Mouse (Mus musculus): ENCODE data around the gene Pde2a.

Pde2a gene

DNA sequence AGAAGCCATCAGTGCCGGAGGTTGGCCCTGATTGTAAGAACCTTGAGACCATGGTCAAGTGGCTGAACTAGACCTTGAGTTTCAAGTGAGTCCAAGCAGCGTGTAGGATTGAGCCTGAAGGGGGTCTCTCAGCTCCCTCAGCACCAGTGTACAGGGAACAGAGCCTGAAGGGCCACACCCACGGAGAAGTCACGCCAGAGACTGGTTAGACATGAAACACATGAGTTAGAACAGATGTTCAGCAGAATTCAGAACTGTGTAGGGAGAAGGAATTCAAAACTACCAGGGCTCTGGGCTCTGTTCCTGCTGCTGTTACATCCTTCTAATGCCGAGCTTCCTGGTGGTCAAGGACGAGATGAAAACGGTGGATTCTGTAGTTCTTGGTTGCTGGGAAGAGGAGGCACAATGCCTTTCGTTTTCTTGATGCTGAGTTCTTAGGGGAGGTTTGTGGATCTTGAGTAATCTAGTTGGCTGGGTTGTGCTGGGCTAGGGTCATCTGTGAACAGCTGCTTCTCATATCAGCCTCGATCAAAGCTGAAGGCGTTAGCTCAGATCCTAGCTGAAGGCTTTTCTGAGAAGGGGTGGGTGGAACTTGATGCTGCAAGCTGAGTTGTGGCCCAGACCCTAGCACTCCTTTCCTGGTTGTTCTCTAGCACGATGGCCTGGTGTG is 11.1 kb upstream of the Pde2a start, which contains the start of gene Gm45837:
Gene Gm45837 (plus strand): TSS at position 620 of the 670 bp plus-strand sequence.
- DNase-seq, result no peak

GRCm38 (mm10) chr7:101412796-101413195 is 8.7 kb upstream of the Pde2a start:
- peak; percentile 70 for DNase-seq

DNA sequence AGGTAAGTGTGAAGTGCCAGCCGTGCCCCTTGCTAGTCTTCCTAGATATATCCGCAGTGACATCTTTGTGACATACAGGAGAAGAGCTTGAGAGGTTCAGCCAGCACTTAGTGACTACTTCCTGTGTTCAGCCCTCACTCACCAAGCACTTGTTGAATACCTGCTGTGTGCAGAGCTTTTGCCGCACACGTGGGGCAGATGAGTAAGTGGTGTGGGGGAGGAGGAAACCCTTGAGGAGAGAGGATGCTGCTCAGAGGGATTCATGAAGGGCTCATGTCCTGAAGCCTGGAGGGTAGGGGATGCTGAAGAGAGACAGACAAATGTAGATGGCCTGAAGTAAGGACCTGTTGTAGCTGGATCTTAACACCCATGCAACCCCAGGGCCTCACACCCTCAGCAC is 7.3 kb upstream of the Pde2a start:
- DNase-seq, result no peak

DNA sequence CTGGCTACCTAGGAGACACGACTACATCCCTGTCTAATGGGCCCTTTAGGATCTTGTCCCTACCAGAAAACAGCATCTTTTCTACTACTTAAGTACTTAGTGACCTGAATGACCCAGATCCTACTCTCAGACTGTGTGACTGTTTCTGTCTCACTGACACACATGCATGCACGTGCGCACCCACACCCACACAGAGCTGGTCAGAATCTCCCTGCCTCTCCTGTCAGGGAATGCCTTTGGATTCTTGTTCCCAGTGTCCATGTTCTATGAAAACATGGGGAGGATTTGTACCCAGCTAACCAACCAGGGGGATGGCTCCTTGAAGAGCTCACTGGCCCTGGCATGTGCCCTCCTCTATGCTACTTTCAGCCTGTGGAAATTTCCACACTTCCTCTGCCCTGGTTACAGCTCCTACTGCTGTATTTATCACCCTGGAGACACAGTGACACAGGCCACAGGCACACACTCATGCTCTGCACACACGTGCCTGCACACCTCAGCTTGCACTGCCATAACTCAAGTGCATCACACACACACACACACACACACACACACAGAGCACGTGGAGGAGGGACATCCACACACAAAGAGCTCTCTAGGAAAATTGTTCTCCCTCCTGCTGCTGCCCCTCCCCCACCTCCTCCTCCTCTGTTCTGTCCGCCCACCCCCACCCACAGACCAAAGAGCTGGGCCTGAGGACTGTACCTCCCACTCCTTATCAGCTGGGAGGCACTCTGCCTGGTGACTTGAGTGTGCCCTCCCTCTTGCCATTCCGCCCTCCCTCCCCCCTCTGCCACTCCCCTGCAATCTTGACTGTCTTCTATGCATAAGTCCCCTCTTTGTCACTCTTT is 6.6 kb upstream of the Pde2a start:
- no peak for DNase-seq

- DNase-seq, result no peak
These were observed 5.9 kb upstream of the Pde2a start for GRCm38 (mm10) chr7:101415512-101416100.

GRCm38 (mm10) chr7:101416391-101416790 is 5.1 kb upstream of the Pde2a start:
- DNase-seq, result no peak

- no peak for DNase-seq
These were observed 2.3 kb upstream of the Pde2a start for GRCm38 (mm10) chr7:101419013-101419770.

DNA sequence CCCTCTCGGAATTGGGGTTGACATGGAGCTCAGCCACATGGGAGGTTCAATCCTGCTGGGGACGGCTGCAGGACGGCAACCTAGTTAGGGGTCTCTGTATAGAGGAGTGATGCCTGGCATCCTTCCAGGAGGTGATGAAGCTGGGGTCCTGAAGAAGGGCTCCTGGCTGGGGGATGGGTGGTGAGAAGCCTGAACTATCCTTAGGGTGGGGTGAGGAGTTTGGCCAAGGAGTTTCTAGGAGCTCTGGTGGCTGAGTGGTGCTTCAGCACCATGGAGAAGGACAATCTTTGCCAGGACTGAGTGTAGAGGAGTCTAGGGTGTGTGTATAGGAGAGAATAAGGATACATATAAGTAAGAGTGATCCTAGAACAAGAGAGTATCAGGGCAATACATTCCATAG is 578 bp downstream of the Pde2a start:
- no peak for DNase-seq

DNA sequence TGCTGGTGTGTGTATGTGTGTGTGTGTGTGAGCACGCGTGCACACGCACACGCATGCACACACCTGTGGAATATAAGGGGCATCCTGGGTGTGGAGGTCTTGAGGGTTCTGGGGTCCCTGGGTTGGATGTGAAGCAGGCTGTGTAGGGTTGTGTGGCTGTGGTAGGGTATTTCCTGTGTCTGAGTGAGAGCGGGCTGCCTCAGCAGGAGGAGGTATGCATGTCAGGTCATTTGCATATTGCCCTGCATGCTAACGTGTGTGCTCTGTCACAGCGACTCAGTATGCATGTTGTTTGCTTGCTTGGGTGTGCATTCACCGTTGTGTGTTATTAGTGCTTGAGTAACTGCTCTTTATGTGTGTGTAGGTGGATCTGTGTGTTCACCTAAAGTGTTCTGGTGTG is 1.2 kb downstream of the Pde2a start:
- DNase-seq, result no peak

GRCm38 (mm10) chr7:101423970-101424369 is 2.5 kb downstream of the Pde2a start:
- no peak for DNase-seq

- no peak for DNase-seq
These were observed 5.2 kb downstream of the Pde2a start for GRCm38 (mm10) chr7:101426692-101427091.

GRCm38 (mm10) chr7:101427736-101428135 is 6.2 kb downstream of the Pde2a start:
- no peak for DNase-seq

GRCm38 (mm10) chr7:101435038-101435437 is 13.5 kb downstream of the Pde2a start:
- no peak for DNase-seq

GRCm38 (mm10) chr7:101437876-101438275 is 16.4 kb downstream of the Pde2a start:
- DNase-seq, result no peak

DNA sequence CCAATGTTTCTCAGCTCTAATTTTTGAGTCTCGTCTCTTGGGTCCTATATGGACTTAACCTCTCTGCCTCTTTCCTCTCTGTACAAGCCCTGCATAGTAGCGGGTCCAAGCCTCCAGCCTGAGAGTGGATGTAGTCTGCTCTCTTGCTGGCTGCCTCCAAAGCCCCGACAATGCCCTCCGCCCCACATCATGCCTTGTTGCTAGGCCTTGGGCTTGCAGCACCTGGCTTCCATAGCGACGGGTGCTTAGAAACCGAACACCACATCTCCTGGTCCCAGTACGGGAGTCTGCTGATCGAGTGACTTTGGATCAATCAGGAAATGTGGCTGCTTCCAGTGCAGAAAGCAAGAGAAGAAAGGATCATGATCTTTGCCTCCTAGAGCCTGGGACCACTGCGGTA is 21.6 kb downstream of the Pde2a start:
- DNase-seq, result no peak

DNA sequence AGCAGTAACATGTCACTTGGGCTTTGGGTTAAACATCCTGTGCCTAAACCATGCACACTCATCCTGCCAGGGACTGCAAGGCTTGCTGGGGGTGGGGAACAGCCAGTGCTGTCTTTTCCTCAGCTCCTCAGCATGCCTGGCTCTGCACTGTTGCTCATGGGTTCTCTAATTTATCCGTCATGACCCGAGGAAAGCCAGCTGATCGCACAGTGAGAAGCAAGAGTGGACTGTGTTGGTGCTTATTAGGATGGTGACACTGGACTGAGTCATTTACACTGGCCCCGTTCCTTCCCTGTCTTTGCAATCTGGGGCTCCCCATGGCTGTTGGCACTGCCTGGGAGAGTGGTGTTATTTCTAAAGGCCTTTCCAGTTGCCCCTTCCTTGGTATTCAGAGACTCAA is 22.7 kb downstream of the Pde2a start:
- DNase-seq, result no peak

DNA sequence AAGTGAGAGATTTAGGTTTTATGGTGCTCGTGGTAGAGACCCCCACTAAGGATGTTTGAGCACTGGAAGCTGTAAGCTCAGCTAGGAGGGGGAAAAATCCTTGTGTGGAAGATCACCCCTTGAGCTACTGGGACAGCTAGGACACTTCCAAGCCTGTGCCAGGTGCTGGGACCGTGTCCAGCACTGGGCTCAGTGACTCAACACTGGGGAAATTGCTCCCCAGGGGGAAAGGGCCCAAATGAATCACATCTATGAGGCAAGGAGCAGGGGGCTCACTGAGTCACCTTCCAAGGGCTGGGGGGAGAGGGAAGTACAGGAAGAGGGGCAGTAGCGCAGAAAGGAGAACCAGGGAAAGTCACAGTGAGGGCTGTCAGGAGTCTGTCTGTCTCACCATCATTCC is 28.4 kb downstream of the Pde2a start:
- no peak for DNase-seq

DNA sequence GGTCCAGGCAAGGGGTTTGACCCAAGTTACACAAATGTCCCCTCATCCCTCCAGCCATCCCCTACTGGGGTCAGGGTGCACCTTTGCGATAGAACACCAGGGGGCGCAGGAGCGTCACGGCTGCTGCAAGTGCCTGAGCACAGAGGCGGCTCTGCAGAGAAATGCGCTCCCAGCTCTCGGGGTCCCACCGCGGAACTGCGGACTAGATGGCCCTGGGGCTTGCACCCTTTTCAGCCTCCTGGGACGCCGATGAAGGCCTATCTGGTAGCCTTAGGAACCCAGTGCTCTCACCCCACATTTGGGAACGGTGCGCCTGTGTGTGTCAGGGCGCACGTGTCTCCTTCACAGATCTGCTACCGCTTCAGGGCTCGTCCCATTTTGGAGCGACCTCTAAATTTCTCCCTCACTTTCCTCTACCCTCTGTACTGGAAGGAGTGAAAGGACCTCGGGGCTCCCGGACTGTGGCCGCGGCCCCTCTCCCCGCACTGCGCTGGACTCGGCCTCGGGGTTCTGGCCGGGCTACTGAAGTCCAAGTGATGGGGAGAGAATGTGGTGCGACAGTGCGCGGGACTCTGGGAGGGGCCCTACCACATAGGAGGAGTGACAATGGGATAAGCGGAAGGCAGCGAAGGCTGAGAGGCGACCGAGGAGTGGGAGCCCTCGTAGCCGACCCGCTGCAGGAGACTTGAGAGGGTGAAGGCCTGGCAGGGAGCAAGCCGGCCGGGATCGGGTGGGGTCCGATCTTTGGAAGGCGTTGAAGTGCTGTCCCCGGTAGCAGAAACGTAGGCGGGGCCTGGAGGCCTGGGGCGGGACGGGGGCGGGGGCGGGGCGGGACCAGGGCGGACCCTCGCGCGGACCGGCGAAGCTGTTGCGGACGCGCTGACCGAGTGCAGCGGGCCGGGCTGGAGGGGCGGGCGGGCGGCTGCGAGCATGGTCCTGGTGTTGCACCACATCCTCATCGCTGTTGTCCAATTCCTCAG is 29.2 kb downstream of the Pde2a start:
- DNase-seq, result peak; percentile 81

- DNase-seq, result no peak
These were observed 31.2 kb downstream of the Pde2a start for GRCm38 (mm10) chr7:101452669-101453068.

DNA sequence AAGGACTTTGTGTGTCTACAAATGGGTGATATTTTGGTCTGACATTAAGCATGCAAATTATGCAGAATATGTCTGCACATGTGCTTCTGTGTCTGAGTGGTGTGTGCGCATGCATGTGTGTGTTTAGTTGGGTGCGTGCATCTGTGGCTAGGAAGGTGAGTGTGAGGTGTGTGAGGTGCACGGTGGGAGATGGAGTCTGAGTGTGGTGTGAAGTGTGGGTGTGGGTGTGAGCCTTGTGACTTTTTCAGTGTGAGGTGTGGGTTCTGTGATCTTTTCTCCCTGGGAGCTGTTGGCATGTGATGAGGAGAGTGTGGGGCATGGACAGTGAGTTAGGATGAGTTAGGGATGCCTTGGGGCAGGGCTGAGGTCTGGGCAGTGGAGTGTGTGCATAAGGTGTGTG is 31.8 kb downstream of the Pde2a start:
- no peak for DNase-seq

GRCm38 (mm10) chr7:101453725-101454124 is 32.2 kb downstream of the Pde2a start:
- DNase-seq, result no peak

- DNase-seq, result no peak
These were observed 33.0 kb downstream of the Pde2a start for GRCm38 (mm10) chr7:101454479-101454878.
